Mouse (Mus musculus) lung, postnatal 0 days (tissue): ENCODE data around the gene Mical2.

ENCODE experiments used
- CTCF ChIP-seq: IDR thresholded peaks from 2 replicates; pipeline ENCODE4 v1.5.1; 2016; ENCODE audit warnings: antibody characterized with exemption, mild to moderate bottlenecking
- EP300 ChIP-seq: IDR thresholded peaks from 2 replicates; pipeline ENCODE4 v1.6.1; 2016; ENCODE audit warnings: antibody characterized with exemption, mild to moderate bottlenecking, control low read depth

DNA sequence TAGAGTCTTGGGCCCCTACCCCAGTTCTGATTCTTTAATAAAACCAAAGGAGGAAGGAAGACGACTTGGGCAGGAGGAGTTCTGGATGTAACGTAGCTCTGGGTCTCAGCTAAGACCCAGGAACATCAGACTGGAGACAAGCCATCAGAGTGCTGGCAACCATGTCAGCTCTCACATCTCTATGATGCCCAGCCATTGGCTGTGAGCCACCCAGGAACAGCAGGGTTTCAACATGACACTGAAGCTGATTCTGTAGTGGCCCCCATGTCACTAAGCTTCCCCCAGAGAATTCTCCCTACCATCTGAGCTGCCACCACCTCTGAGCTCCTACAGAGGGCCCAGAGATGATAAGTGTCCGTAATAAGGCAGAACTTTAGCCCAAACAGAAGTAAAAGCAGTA lies 184.3 kb downstream of the Mical2 start:
- TF ChIP-seq CTCF (no peak), EP300 (no peak)
